Mouse (Mus musculus) 3134 (cell line): ENCODE data around the gene Aif1.

ENCODE experiments used
- DNase-seq: peaks from one replicate; pipeline ENCODE4 v3.0.0-alpha.2; 2011; ENCODE audit warnings: low spot score; ENCODE audit not compliant: insufficient read length; ENCODE audit errors: extremely low read depth

The Aif1 gene

GRCm38 (mm10) chr17:35121871-35122303 lies 54.0 kb downstream of the Aif1 start, which contains the start of gene Csnk2b:
Gene Csnk2b (minus strand): TSS chr17:35122053.
- no peak for DNase-seq

GRCm38 (mm10) chr17:35121143-35121799 lies 54.6 kb downstream of the Aif1 start, which contains the start of gene Gpank1:
Gene Gpank1 (plus strand): TSS chr17:35121455.
- DNase-seq: peak; percentile 100
